Mouse (Mus musculus): Measurements from ENCODE around the gene Olfml2a. TPM values are rescaled to one million over a fixed set of nuclear protein-coding genes. Genes with fewer than 3 reads are reported as not detected.

Olfml2a gene
- polyA plus RNA-seq, 1 experiment from 2014 or later = 1.5 TPM

- Histone ChIP-seq H3K27ac (replicated peaks) (no peak overlapping the region), H3K4me3 (no peak overlapping the region), H3K4me1 (0 out of 2 replicates have a peak, but pooled peaks cover 3% of the 10 kb centered on the region), H3K27me3 (ENCODE audit: low read depth, poor library complexity, severe bottlenecking) (no peaks in the 10 kb centered on the region), H3K9me3 (replicated peaks) (no peaks in the 10 kb centered on the region), H3K36me3 (no peaks in the 10 kb centered on the region)
- WGBS = 89% methylated on average over 2 of the region's 2 CpGs
- DNase-seq (ENCODE audit: low spot score) = no peak
Observed at GRCm38 (mm10) chr2:38941898-38942297, 10.1 kb downstream of the Olfml2a start.

- no peaks in the 10 kb centered on the region for H3K9me3 ChIP-seq (replicated peaks)
- no peaks in the 10 kb centered on the region for H3K27me3 ChIP-seq (ENCODE audit: low read depth, poor library complexity, severe bottlenecking)
- no peak for DNase-seq (ENCODE audit: low spot score)
- no peak overlapping the region for H3K4me3 ChIP-seq
- no peaks in the 10 kb centered on the region for H3K36me3 ChIP-seq
- WGBS = 93% methylated on average over 5 of the region's 5 CpGs
- H3K4me1 ChIP-seq = 0 out of 2 replicates have a peak, but pooled peaks cover 3% of the 10 kb centered on the region
- no peak overlapping the region for H3K27ac ChIP-seq (replicated peaks)
Observed at GRCm38 (mm10) chr2:38943161-38943560, 11.4 kb downstream of the Olfml2a start.

GRCm38 (mm10) chr2:38943977-38944376 is 12.2 kb downstream of the Olfml2a start:
- DNase-seq (ENCODE audit: low spot score) = no peak
- no peak overlapping the region for H3K4me3 ChIP-seq
- WGBS = 53% methylated on average over 2 of the region's 2 CpGs

GRCm38 (mm10) chr2:38944460-38945161 is 12.8 kb downstream of the Olfml2a start:
- Histone ChIP-seq H3K27ac (replicated peaks) (no peak overlapping the region), H3K9me3 (replicated peaks) (no peaks in the 10 kb centered on the region), H3K4me1 (0 out of 2 replicates have a peak, but pooled peaks cover 3% of the 10 kb centered on the region), H3K27me3 (ENCODE audit: low read depth, poor library complexity, severe bottlenecking) (no peaks in the 10 kb centered on the region), H3K36me3 (no peaks in the 10 kb centered on the region), H3K4me3 (no peak overlapping the region)
- WGBS = 85% methylated on average over 3 of the region's 3 CpGs
- DNase-seq (ENCODE audit: low spot score) = no peak

More at GRCm38 (mm10) chr2:38943977-38944376, 12.2 kb downstream of the Olfml2a start:
- Histone ChIP-seq H3K36me3 (no peaks in the 10 kb centered on the region), H3K27ac (replicated peaks) (no peak overlapping the region), H3K27me3 (ENCODE audit: low read depth, poor library complexity, severe bottlenecking) (no peaks in the 10 kb centered on the region), H3K4me1 (0 out of 2 replicates have a peak, but pooled peaks cover 3% of the 10 kb centered on the region), H3K9me3 (replicated peaks) (no peaks in the 10 kb centered on the region)

- no peaks in the 10 kb centered on the region for H3K27me3 ChIP-seq (ENCODE audit: low read depth, poor library complexity, severe bottlenecking)
- DNase-seq (ENCODE audit: low spot score) = no peak
- no peaks in the 10 kb centered on the region for H3K9me3 ChIP-seq (replicated peaks)
- H3K4me3 ChIP-seq = no peak overlapping the region
- no peaks in the 10 kb centered on the region for H3K36me3 ChIP-seq
- WGBS = 77% methylated on average over 7 of the region's 7 CpGs
- 0 out of 2 replicates have a peak, but pooled peaks cover 3% of the 10 kb centered on the region for H3K4me1 ChIP-seq
- H3K27ac ChIP-seq (replicated peaks) = peak overlapping the region; percentile 17; the same call in 1 of the 2 replicates
Observed at GRCm38 (mm10) chr2:38947566-38947965, 15.8 kb downstream of the Olfml2a start.

GRCm38 (mm10) chr2:38950281-38950719 is 18.5 kb downstream of the Olfml2a start:
- DNase-seq (ENCODE audit: low spot score) = no peak
- no peaks in the 10 kb centered on the region for H3K36me3 ChIP-seq
- WGBS = 91% methylated on average over 7 of the region's 7 CpGs

GRCm38 (mm10) chr2:38953152-38953883 is 21.5 kb downstream of the Olfml2a start:
- Histone ChIP-seq H3K36me3 (no peaks in the 10 kb centered on the region), H3K4me3 (no peak overlapping the region), H3K4me1 (no peaks in the 10 kb centered on the region), H3K27me3 (ENCODE audit: low read depth, poor library complexity, severe bottlenecking) (no peaks in the 10 kb centered on the region), H3K9me3 (replicated peaks) (no peaks in the 10 kb centered on the region), H3K27ac (replicated peaks) (no peak overlapping the region)
- WGBS = 81% methylated on average over 5 of the region's 5 CpGs
- no peak for DNase-seq (ENCODE audit: low spot score)

More at GRCm38 (mm10) chr2:38950281-38950719, 18.5 kb downstream of the Olfml2a start:
- Histone ChIP-seq H3K27me3 (ENCODE audit: low read depth, poor library complexity, severe bottlenecking) (no peaks in the 10 kb centered on the region), H3K9me3 (replicated peaks) (no peaks in the 10 kb centered on the region), H3K27ac (replicated peaks) (no peak overlapping the region), H3K4me3 (no peak overlapping the region), H3K4me1 (no peaks in the 10 kb centered on the region)

- WGBS = 89% methylated on average over 2 of the region's 2 CpGs
- no peaks in the 10 kb centered on the region for H3K9me3 ChIP-seq (replicated peaks)
- H3K27ac ChIP-seq (replicated peaks) = no peak overlapping the region
- no peak overlapping the region for H3K4me3 ChIP-seq
- no peaks in the 10 kb centered on the region for H3K36me3 ChIP-seq
- no peak for DNase-seq (ENCODE audit: low spot score)
- peaks cover 2% of the 10 kb centered on the region; the same call in 1 of the 2 replicates for H3K4me1 ChIP-seq
- no peaks in the 10 kb centered on the region for H3K27me3 ChIP-seq (ENCODE audit: low read depth, poor library complexity, severe bottlenecking)
Observed at GRCm38 (mm10) chr2:38956062-38956461, 24.3 kb downstream of the Olfml2a start.

GRCm38 (mm10) chr2:38957671-38958223 is 26.0 kb downstream of the Olfml2a start:
- 87% methylated on average over 5 of the region's 5 CpGs for WGBS
- no peaks in the 10 kb centered on the region for H3K9me3 ChIP-seq (replicated peaks)
- no peaks in the 10 kb centered on the region for H3K27me3 ChIP-seq (ENCODE audit: low read depth, poor library complexity, severe bottlenecking)
- no peaks in the 10 kb centered on the region for H3K36me3 ChIP-seq
- peaks cover 4% of the 10 kb centered on the region; the same call in 1 of the 2 replicates for H3K4me1 ChIP-seq
- no peak for DNase-seq (ENCODE audit: low spot score)
- no peak overlapping the region for H3K27ac ChIP-seq (replicated peaks)
- H3K4me3 ChIP-seq = no peak overlapping the region

GRCm38 (mm10) chr2:38964198-38964597 is 32.4 kb downstream of the Olfml2a start:
- Histone ChIP-seq H3K4me1 (peaks cover 4% of the 10 kb centered on the region; the same call in 1 of the 2 replicates), H3K9me3 (replicated peaks) (no peaks in the 10 kb centered on the region), H3K4me3 (no peak overlapping the region), H3K27ac (replicated peaks) (no peak overlapping the region), H3K36me3 (no peaks in the 10 kb centered on the region), H3K27me3 (ENCODE audit: low read depth, poor library complexity, severe bottlenecking) (no peaks in the 10 kb centered on the region)
- WGBS = 64% methylated on average over 4 of the region's 4 CpGs
- no peak for DNase-seq (ENCODE audit: low spot score)

GRCm38 (mm10) chr2:38969650-38970049 is 37.9 kb downstream of the Olfml2a start:
- H3K4me3 ChIP-seq = no peak overlapping the region
- no peak overlapping the region for H3K27ac ChIP-seq (replicated peaks)
- no peaks in the 10 kb centered on the region for H3K36me3 ChIP-seq
- DNase-seq (ENCODE audit: low spot score) = no peak
- no peaks in the 10 kb centered on the region for H3K9me3 ChIP-seq (replicated peaks)
- 84% methylated on average over 2 of the region's 2 CpGs for WGBS
- no peaks in the 10 kb centered on the region for H3K4me1 ChIP-seq
- H3K27me3 ChIP-seq (ENCODE audit: low read depth, poor library complexity, severe bottlenecking) = no peaks in the 10 kb centered on the region

- H3K4me3 ChIP-seq = no peak overlapping the region
- H3K9me3 ChIP-seq (replicated peaks) = no peaks in the 10 kb centered on the region
- no peak for DNase-seq (ENCODE audit: low spot score)
- no peaks in the 10 kb centered on the region for H3K4me1 ChIP-seq
- H3K36me3 ChIP-seq = no peaks in the 10 kb centered on the region
- 86% methylated on average over 5 of the region's 5 CpGs for WGBS
- no peak overlapping the region for H3K27ac ChIP-seq (replicated peaks)
- no peaks in the 10 kb centered on the region for H3K27me3 ChIP-seq (ENCODE audit: low read depth, poor library complexity, severe bottlenecking)
Observed at GRCm38 (mm10) chr2:38970057-38970456, 38.3 kb downstream of the Olfml2a start.

Data from midbrain, embryonic 10.5 days (tissue).